Mouse (Mus musculus) spleen, adult 2 months (tissue): Measurements from ENCODE around the gene Nfs1. TPM values are rescaled to one million over a fixed set of nuclear protein-coding genes. Genes with fewer than 3 reads are reported as not detected.

Source experiments
- DNase-seq, 2 experiments: peaks; one replicate each; pipeline versions ENCODE4 v3.0.0 to v3.0.0-alpha.2; 2012 to 2021; ENCODE audit warnings: low spot score in 2 of 2, low read depth in 1 of 2
- H3K27ac ChIP-seq: fragments of 200-500 bp; 2 replicates; pipeline ENCODE4 v1.5.1; 2012; ENCODE audit warnings: low read length, inconsistent platforms; ENCODE audit not compliant: insufficient read depth
- H3K27me3 ChIP-seq: fragments of 200-500 bp; 2 replicates; pipeline ENCODE4 v1.6.1; 2012; ENCODE audit warnings: mild to moderate bottlenecking, moderate library complexity, low read length, inconsistent platforms; ENCODE audit not compliant: control insufficient read depth, insufficient read depth
- H3K36me3 ChIP-seq: fragments of 200-500 bp; 2 replicates; pipeline ENCODE4 v1.6.1; 2012; ENCODE audit warnings: mild to moderate bottlenecking, low read length, inconsistent platforms; ENCODE audit not compliant: control insufficient read depth, insufficient read depth
- H3K4me1 ChIP-seq: fragments of 200-500 bp; 2 replicates; pipeline ENCODE4 v1.6.1; 2011; ENCODE audit warnings: inconsistent platforms; ENCODE audit not compliant: control insufficient read depth, insufficient read depth, insufficient read length
- H3K4me3 ChIP-seq: fragments of 200-500 bp; 2 replicates; pipeline ENCODE4 v1.5.1; 2011; ENCODE audit warnings: mild to moderate bottlenecking, inconsistent platforms; ENCODE audit not compliant: insufficient read depth, insufficient read length; ENCODE audit errors: extremely low read depth
- CTCF ChIP-seq: fragments of 200-500 bp; IDR thresholded peaks from 2 replicates; pipeline ENCODE4 v1.5.1; 2011; ENCODE audit warnings: mild to moderate bottlenecking, inconsistent platforms; ENCODE audit not compliant: insufficient read depth, insufficient read length, insufficient replicate concordance; ENCODE audit errors: extremely low read depth
- POLR2A ChIP-seq: fragments of 200-500 bp; IDR thresholded peaks from 2 replicates; pipeline ENCODE4 v1.6.1; 2011; ENCODE audit warnings: low read depth, low read length, inconsistent platforms
- WGBS: fragments of 180-500 bp; shearing (Covaris S2); methylation state at CpG from one replicate; pipeline ENCODE4 v1.1.7; 2018; 5-methylcytosine and 5-hydroxymethylcytosine counted together
- polyA plus RNA-seq: library from polyadenylated mRNA; depleted of rRNA; stranded (reverse); fragments of >200 nt; gene quantifications from 2 replicates; pipeline ENCODE4 v1.2.3, GENCODE M21; 2012

Nfs1 gene
- polyA plus RNA-seq, 1 experiment, result 27.1 TPM

DNA sequence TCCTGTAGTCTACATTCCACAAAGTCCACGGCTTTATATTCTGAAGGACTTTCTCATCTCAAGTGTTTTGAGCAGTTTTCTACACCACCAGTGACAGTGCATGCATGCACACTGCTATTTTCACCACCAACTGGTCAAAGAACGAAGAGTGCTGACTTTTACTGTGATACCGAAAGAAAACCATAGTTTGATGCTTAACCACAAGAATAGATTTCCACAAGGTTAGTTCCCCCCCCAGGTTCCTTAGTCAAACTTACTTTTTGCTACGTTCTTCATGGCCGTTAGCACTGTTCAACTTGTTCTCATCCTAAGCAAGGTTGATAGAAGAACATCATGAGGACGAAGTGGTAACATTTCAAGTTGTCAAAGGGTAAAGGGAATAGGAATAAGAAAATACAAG, 33.1 kb upstream of the Nfs1 start:
- no peak overlapping the region for H3K4me3 ChIP-seq
- 46% methylated on average over 6 of the region's 6 CpGs for WGBS
- no peaks in the 10 kb centered on the region for H3K27me3 ChIP-seq
- no peak overlapping the region for H3K27ac ChIP-seq
- DNase-seq, result no peak
- peaks cover 6% of the 10 kb centered on the region for H3K4me1 ChIP-seq
- H3K36me3 ChIP-seq, result peaks cover 29% of the 10 kb centered on the region
- TF ChIP-seq POLR2A (no peak), CTCF (no peak)

DNA sequence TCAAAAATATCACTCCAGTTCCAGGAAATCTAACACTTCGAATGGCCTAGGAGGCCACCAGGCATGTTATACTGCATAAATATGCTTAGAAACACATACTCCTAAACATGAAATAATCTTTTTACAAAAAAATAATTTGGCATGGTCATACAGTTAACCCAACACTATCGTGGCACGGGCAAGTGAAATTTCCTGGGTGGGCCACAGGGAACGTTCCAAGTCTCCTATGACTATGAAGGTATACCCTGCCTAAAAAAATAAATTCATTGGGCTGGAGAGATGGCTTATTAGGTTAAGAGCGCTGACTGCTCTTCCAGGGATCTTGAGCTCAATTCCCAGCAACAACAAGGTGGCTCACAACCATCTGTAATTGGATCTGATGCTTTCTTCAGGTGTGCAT, 22.6 kb upstream of the Nfs1 start:
- no peak overlapping the region for H3K4me3 ChIP-seq
- no peaks in the 10 kb centered on the region for H3K27me3 ChIP-seq
- H3K27ac ChIP-seq, result no peak overlapping the region
- DNase-seq, result no peak
- H3K4me1 ChIP-seq, result no peaks in the 10 kb centered on the region
- peaks cover 56% of the 10 kb centered on the region for H3K36me3 ChIP-seq
- TF ChIP-seq CTCF, result no peak
- no peak for TF ChIP-seq POLR2A
- 92% methylated on average over 5 of the region's 5 CpGs for WGBS

DNA sequence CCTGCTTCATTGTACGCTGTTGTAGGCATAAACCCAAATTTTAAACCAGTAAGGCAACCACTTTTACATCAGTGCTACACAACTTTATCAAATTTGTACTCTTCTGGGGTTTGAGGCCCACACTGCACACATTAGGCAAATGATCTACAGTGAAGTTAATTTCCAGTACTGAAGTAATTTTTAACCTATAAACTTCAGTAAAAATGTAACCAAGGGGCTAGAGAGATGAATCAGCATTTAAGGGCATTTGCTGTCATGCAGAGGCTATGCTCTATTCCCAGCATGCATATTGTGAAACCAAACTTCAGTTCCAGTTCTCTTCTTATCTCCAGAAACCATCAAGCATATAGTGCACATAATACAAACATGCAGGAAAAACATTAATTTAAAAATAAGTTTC, 21.5 kb upstream of the Nfs1 start:
- no peak for TF ChIP-seq CTCF
- DNase-seq, result no peak
- H3K4me3 ChIP-seq, result no peak overlapping the region
- peaks cover 57% of the 10 kb centered on the region for H3K36me3 ChIP-seq
- WGBS, result 89% methylated on average over 1 of the region's 1 CpGs
- H3K4me1 ChIP-seq, result no peaks in the 10 kb centered on the region
- no peaks in the 10 kb centered on the region for H3K27me3 ChIP-seq
- no peak overlapping the region for H3K27ac ChIP-seq

DNA sequence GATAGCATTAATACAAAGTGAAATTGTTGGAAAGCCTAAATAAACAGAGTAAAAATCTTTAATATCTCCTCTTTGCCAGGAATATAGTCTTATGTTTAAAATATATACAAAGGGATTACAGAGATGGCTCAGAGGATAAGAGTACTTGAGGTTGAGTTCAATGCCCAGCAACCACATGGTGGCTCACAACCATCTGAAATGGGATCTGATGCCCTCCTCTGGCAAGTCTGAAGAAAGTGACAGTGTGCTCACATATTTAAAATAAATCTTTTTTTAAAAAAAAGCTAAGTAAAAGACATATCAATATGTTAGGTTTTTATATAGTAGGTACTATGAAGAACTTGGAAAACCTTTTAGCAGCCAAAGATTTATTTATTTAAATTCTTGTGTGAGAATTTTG, 7.6 kb upstream of the Nfs1 start:
- TF ChIP-seq POLR2A (no peak), CTCF (no peak)
- DNase-seq, result no peak
- Histone ChIP-seq H3K27ac (no peak overlapping the region), H3K36me3 (peaks cover 35% of the 10 kb centered on the region), H3K27me3 (no peaks in the 10 kb centered on the region), H3K4me3 (no peak overlapping the region), H3K4me1 (no peaks in the 10 kb centered on the region)

DNA sequence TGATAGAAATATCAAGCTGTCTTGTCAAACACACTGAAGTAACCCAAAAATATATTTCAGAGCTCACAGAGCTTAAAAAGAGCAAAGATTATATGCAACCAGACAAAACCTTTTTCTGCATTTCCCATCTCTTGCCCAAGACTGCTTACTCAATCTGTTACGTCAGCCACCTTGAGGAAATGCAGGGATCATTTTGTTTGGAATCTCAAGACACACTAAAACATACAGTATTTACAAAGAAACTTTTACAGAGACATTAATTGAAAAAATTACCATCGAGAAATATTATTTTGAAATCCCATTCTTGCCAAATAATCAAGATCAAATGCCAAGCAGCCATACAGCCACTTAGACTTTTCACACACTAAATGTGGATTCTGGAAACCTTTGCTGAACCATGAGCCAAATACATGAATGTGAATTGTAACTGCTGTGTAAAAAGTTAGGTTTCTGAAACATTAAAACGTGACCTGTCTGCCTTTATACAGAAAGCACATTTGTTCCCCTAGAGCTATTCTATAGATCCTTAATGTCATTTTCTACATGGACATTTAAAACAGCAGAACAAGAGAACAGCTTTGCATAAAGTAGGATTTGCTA, 3.4 kb upstream of the Nfs1 start:
- 87% methylated on average over 3 of the region's 3 CpGs for WGBS
- peaks cover 24% of the 10 kb centered on the region for H3K36me3 ChIP-seq
- H3K27me3 ChIP-seq, result no peaks in the 10 kb centered on the region
- TF ChIP-seq POLR2A (no peak), CTCF (no peak)
- H3K4me3 ChIP-seq, result no peak overlapping the region; the same call in 1 of the 2 replicates
- H3K4me1 ChIP-seq, result no peaks in the 10 kb centered on the region
- no peak overlapping the region for H3K27ac ChIP-seq
- DNase-seq, result no peak

DNA sequence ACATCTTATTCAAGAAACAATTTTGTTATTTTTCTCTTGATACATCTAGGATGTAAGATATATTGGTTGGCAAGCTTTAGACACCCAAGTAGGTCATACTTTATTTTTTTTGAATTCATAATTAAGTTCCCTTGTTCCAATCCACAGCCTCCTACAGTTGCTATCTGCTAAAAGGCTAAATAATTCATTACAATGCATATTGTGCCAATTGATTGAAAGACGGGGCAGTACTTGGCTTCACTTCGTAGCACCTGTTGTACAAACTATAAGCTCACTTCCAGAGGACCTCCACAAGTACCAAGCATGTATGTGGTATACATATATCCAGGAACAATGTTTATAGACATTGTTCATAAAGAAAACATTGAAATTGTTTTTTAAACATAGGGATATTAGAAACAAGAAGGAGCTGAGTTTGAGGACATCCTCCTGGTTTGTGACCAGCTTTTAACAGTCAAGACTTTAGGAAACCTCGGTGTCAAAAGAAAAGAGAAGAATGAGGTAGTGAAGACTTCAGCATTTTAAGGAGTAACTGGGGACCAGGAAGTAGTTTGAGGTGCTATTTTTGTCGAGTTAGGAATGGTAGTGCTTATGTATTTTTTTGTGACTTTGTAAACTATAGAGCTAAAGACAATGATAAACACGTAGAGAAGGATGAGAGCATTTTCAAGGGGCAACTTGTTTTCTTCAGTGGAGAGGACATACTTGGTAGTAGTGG, 2.4 kb upstream of the Nfs1 start:
- TF ChIP-seq POLR2A (no peak), CTCF (no peak)
- Histone ChIP-seq H3K4me3 (no peak overlapping the region), H3K36me3 (peaks cover 23% of the 10 kb centered on the region), H3K4me1 (no peaks in the 10 kb centered on the region), H3K27me3 (no peaks in the 10 kb centered on the region), H3K27ac (no peak overlapping the region)
- WGBS, result 61% methylated on average over 5 of the region's 5 CpGs
- DNase-seq, result no peak

DNA sequence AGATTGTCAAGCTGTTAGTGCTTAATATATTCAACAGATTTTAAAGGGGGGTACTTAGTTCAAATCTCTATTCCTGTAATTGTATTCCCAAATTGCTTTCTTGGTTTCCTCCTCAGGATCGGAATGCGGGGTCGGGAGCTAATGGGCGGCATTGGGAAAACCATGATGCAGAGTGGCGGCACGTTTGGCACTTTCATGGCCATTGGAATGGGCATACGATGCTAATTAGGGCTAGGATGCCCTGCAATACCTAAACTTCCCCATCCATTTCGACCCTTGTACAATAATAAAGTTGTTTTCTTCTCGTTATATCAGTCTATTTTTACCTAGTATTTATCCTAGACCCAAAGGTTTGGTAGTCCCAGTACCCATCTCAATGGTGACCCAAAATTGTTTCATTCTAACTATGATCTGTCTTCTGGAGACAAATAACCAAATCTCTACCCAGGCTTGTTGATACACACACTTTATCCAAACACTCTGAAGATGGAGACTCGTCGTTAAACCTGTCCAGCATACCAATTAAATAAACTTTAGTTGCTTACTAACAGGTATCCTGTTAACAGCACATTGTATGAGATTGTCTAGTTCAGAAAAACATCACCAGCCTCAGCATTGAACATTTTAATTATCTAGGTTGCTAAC, 1.6 kb upstream of the Nfs1 start:
- Histone ChIP-seq H3K27me3 (no peaks in the 10 kb centered on the region), H3K4me1 (no peaks in the 10 kb centered on the region), H3K27ac (no peak overlapping the region), H3K4me3 (no peak overlapping the region), H3K36me3 (peaks cover 22% of the 10 kb centered on the region)
- DNase-seq, result no peak
- WGBS, result 75% methylated on average over 11 of the region's 11 CpGs
- TF ChIP-seq CTCF (no peak), POLR2A (no peak)
